Mouse (Mus musculus) CD8-positive naive resting alpha-beta T cell, adult 2 months (primary cell): ENCODE data around the gene Skint1.
"Not testable (repeated sequence)": the region's sequence is repeated elsewhere in the genome, so short reads cannot be mapped to it uniquely, and the experiment has no call there.

Experiments used
- DNase-seq, 2 experiments: peaks; one replicate each; pipeline ENCODE4 v3.0.0; 2022; ENCODE audit warnings: low read depth in 2 of 2, low spot score in 2 of 2

Gene Skint1

DNA sequence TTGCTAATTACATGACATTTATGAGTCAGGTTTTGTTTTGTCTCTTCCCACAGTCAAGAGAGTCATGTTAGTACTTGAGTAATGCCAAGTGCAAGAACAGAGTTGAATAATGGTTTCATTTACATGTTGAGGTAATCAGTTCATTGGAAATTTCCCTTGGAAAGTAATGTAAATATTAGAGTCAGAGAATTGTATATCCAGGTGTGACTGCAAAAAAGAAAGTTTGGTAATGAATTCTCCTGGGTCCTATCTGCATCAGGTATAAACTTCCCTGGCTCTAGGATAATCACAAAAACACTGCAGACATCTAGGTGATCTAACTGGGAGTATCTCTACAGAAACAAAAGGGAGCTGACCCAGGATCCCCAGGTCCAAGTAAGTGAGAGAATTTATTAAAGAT lies at the start of gene Skint1:
Gene Skint1 (plus strand): TSS at position 301 of the 400 bp plus-strand sequence.
- DNase-seq = no peak

DNA sequence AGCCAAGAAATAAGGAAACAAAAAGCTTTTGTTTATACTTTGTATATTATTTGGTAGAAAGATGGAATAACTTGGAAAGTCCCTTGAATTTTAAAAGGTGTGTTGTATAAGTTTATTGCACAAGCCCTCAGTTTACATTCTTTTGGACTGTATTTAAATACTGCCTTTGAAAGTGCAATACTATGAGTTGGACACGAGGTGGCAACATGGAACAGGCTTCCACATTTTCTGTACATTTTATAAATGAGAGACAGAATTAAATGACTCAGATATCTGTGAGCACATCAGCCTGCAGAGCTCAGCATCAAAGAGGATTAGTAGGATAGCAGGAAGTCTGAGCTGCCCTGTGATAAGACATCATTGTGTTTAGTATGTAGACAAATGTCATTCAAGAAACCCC lies 44.8 kb upstream of the Skint1 start:
- DNase-seq = no peak

DNA sequence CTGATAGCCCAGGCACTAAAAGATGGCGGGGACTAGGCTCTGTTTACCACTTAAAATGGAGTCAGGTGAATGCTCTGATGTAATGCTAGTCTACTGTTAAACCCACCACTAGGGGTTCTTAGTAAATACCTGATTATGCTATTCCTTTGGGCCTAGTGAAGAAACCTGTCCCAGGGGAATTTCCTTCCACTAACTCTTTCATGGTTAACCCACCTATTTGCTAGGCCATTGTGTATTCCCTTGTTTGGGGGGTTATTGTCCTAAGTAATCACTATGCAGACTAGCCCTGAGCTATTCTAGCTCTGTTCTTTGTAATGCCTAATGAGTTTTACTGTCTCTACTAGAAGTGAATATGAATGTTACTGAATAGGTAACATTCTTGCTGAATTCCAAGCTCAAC lies 42.8 kb upstream of the Skint1 start:
- not testable (repeated sequence) for DNase-seq

DNA sequence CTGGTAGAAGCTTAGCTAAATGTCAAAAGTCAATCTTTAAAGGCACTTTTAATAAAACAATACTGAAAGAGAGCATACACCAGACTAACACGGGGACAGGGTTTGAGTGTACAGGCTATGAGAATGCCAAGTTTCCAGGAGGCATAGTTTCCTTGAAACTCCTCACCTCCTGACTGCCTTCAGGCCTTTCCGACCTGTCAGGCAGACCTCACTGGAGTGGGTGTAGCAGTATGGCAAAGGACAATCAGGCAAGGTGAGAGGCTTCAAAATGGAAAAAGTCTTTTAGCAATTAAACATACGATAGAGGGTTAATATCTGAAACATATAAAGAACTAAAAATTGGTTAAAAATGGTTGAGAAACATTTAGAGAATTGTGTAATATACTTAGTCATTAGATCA lies 42.4 kb upstream of the Skint1 start:
- DNase-seq = no peak

DNA sequence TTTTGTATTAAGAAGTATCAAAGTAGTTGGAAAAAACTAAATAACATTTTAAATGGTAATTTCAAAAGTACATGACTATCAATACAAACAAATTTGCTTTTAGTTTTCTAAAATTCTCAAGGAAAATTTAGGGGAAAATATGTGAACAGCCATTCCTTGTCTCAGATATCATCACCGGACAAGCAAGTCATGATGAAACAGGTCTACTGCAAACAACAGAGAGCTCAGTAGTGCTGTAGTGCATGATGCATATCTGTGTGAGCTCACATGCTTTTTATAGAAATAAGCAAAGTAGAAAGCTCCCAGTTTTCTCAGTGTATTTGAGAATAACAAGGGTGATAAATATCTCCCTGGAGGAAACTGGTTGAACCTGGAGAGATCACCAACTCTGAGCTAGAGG lies 33.4 kb upstream of the Skint1 start, which contains the start of gene Skint7:
Gene Skint7 (plus strand): TSS at position 301 of the 400 bp plus-strand sequence.
- no peak for DNase-seq

DNA sequence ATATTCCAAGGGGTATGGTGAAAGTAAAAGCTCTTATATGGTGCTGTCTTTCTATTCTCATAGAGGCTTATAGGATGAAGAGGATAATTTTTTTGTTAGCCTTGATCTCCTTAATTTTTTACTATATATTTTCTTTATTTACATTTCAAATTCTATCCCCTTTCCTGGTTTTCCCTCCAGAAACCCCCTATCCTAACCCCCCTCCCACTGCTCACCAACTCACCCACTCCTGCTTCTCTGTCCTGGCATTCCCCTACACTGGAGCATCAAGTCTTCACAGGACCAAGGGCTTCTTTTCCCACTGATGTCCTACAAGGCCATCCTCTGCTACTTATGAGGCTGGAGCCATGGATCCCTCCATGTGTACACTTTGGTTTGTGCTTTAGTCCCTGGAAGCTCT lies 65.6 kb downstream of the Skint1 start, which contains the start of gene Skint4:
Gene Skint4 (plus strand): TSS at position 301 of the 400 bp plus-strand sequence.
- no peak for DNase-seq
